Mouse (Mus musculus): ENCODE results near the gene Acd. TPM values are rescaled to one million over a fixed set of nuclear protein-coding genes. Genes with fewer than 3 reads are reported as not detected.

The Acd gene
- polyA plus RNA-seq, 1 experiment from 2014 or later, result 56.5 TPM

GRCm38 (mm10) chr8:105689256-105689982, 11.5 kb downstream of the Acd start:
- DNase-seq (ENCODE audit: low spot score), result no peak
- no peaks in the 10 kb centered on the region; the same call in 1 of the 2 replicates for H3K36me3 ChIP-seq (replicated peaks; ENCODE audit: control insufficient read depth, insufficient read depth, low read depth, low read length)
- H3K27ac ChIP-seq (replicated peaks; ENCODE audit: low read depth, low read length), result no peak overlapping the region
- 56% methylated on average over 35 of the region's 35 CpGs for WGBS
- no peak overlapping the region for H3K4me3 ChIP-seq (ENCODE audit: low read depth, low read length)
- no peak overlapping the region for H3K9ac ChIP-seq (replicated peaks; ENCODE audit: low read length)
- no peaks in the 10 kb centered on the region for H3K27me3 ChIP-seq (ENCODE audit: control insufficient read depth, insufficient read depth, low read length)
- ATAC-seq (replicated peaks; ENCODE audit: insufficient number of reproducible peaks, low FRiP score, low TSS enrichment, low read depth), result no peak
- no peaks in the 10 kb centered on the region for H3K9me3 ChIP-seq (replicated peaks; ENCODE audit: control insufficient read depth, low read length)
- no peak overlapping the region for H3K4me2 ChIP-seq (ENCODE audit: low read depth, low read length)
- H3K4me1 ChIP-seq (ENCODE audit: control insufficient read depth, insufficient read depth, low read length), result peaks cover 8% of the 10 kb centered on the region

GRCm38 (mm10) chr8:105688242-105688752, 12.6 kb downstream of the Acd start:
- Histone ChIP-seq H3K4me1 (ENCODE audit: control insufficient read depth, insufficient read depth, low read length) (no peaks in the 10 kb centered on the region; the same call in 1 of the 2 replicates), H3K9ac (replicated peaks; ENCODE audit: low read length) (no peak overlapping the region), H3K4me3 (ENCODE audit: low read depth, low read length) (no peak overlapping the region), H3K27me3 (ENCODE audit: control insufficient read depth, insufficient read depth, low read length) (no peaks in the 10 kb centered on the region), H3K36me3 (replicated peaks; ENCODE audit: control insufficient read depth, insufficient read depth, low read depth, low read length) (peaks cover 4% of the 10 kb centered on the region), H3K27ac (replicated peaks; ENCODE audit: low read depth, low read length) (no peak overlapping the region), H3K9me3 (replicated peaks; ENCODE audit: control insufficient read depth, low read length) (no peaks in the 10 kb centered on the region), H3K4me2 (ENCODE audit: low read depth, low read length) (no peak overlapping the region)
- WGBS, result 69% methylated on average over 14 of the region's 14 CpGs
- DNase-seq (ENCODE audit: low spot score), result no peak
- ATAC-seq (replicated peaks; ENCODE audit: insufficient number of reproducible peaks, low FRiP score, low TSS enrichment, low read depth), result no peak

DNA sequence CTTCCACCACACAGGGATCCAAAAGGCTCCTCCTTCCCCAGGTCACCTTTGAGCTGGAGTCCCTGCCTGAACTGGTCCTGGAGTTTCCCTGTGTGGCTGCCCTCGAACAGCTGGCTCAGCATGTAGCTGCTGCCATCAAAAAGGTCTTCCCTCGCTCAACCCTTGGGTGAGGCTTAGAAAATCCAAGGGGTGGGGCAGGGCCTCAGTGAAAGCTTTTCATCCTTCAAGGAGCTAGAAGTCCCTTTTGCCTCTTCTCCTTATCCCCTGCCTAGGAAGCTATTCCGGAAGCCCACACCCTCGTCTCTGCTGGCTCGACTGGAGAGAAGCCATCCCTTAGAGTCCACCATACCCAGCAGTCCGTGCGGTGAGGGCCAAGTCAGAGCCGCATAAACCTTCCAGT, 13.4 kb downstream of the Acd start:
- Histone ChIP-seq H3K9ac (replicated peaks; ENCODE audit: low read length) (no peak overlapping the region), H3K9me3 (replicated peaks; ENCODE audit: control insufficient read depth, low read length) (no peaks in the 10 kb centered on the region), H3K27me3 (ENCODE audit: control insufficient read depth, insufficient read depth, low read length) (no peaks in the 10 kb centered on the region), H3K36me3 (replicated peaks; ENCODE audit: control insufficient read depth, insufficient read depth, low read depth, low read length) (peaks cover 7% of the 10 kb centered on the region; the same call in 1 of the 2 replicates), H3K27ac (replicated peaks; ENCODE audit: low read depth, low read length) (no peak overlapping the region), H3K4me3 (ENCODE audit: low read depth, low read length) (no peak overlapping the region), H3K4me1 (ENCODE audit: control insufficient read depth, insufficient read depth, low read length) (no peaks in the 10 kb centered on the region; the same call in 1 of the 2 replicates), H3K4me2 (ENCODE audit: low read depth, low read length) (no peak overlapping the region)
- no peak for DNase-seq (ENCODE audit: low spot score)
- 68% methylated on average over 8 of the region's 8 CpGs for WGBS
- no peak for ATAC-seq (replicated peaks; ENCODE audit: insufficient number of reproducible peaks, low FRiP score, low TSS enrichment, low read depth)

GRCm38 (mm10) chr8:105686551-105686950, 14.4 kb downstream of the Acd start:
- Histone ChIP-seq H3K4me1 (ENCODE audit: control insufficient read depth, insufficient read depth, low read length) (no peaks in the 10 kb centered on the region; the same call in 1 of the 2 replicates), H3K27me3 (ENCODE audit: control insufficient read depth, insufficient read depth, low read length) (no peaks in the 10 kb centered on the region), H3K9me3 (replicated peaks; ENCODE audit: control insufficient read depth, low read length) (no peaks in the 10 kb centered on the region), H3K4me3 (ENCODE audit: low read depth, low read length) (no peak overlapping the region), H3K36me3 (replicated peaks; ENCODE audit: control insufficient read depth, insufficient read depth, low read depth, low read length) (peaks cover 7% of the 10 kb centered on the region; the same call in 1 of the 2 replicates), H3K4me2 (ENCODE audit: low read depth, low read length) (no peak overlapping the region), H3K9ac (replicated peaks; ENCODE audit: low read length) (no peak overlapping the region), H3K27ac (replicated peaks; ENCODE audit: low read depth, low read length) (no peak overlapping the region)
- 69% methylated on average over 6 of the region's 6 CpGs for WGBS
- ATAC-seq (replicated peaks; ENCODE audit: insufficient number of reproducible peaks, low FRiP score, low TSS enrichment, low read depth) (no peak), DNase-seq (ENCODE audit: low spot score) (no peak)

DNA sequence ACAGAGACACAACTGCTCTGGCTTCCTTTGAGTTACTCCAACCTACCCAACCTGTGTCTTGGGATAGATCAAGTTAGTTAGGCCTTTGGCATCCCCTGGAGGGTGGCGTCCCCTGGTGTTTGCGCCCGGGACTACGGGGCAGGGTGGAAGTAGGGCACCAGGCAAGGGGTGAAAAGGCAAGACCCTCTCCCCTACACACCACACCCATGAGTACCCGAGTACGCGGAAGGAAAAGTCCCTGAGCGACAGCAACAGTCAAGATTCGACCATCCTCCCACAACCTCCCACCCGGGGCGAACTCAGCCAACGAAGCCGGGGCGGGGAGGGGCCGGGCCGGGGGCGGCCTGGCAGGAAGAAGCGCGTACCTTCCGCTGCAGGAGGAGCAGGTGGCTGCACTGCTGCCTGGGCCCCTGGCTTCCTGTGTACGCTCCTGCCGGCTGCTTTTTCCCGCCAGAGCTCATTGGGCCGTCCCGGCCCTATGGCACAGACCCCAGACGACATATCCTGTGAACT, 15.1 kb downstream of the Acd start, which contains the start of gene Carmil2:
Gene Carmil2, plus strand, starts transcription at position 479 of the 513 bp plus-strand sequence.
- H3K9ac ChIP-seq (replicated peaks; ENCODE audit: low read length), result no peak within 1 kb of the TSS
- no peak within 1 kb of the TSS for H3K4me2 ChIP-seq (ENCODE audit: low read depth, low read length)
- DNase-seq (ENCODE audit: low spot score) (peak; percentile 35), ATAC-seq (replicated peaks; ENCODE audit: insufficient number of reproducible peaks, low FRiP score, low TSS enrichment, low read depth) (peak; percentile 26; the same call in 1 of the 2 replicates)
- H3K36me3 ChIP-seq (replicated peaks; ENCODE audit: control insufficient read depth, insufficient read depth, low read depth, low read length), result peaks cover 7% of the 10 kb centered on the region; the same call in 1 of the 2 replicates
- no peaks in the 10 kb centered on the region; the same call in 1 of the 2 replicates for H3K4me1 ChIP-seq (ENCODE audit: control insufficient read depth, insufficient read depth, low read length)
- no peaks in the 10 kb centered on the region for H3K9me3 ChIP-seq (replicated peaks; ENCODE audit: control insufficient read depth, low read length)
- no peak within 1 kb of the TSS for H3K27ac ChIP-seq (replicated peaks; ENCODE audit: low read depth, low read length)
- H3K27me3 ChIP-seq (ENCODE audit: control insufficient read depth, insufficient read depth, low read length), result no peaks in the 10 kb centered on the region
- 7% methylated on average over 26 of the region's 26 CpGs for WGBS
- no peak within 1 kb of the TSS for H3K4me3 ChIP-seq (ENCODE audit: low read depth, low read length)

- no peaks in the 10 kb centered on the region for H3K9me3 ChIP-seq (replicated peaks; ENCODE audit: control insufficient read depth, low read length)
- no peak overlapping the region for H3K9ac ChIP-seq (replicated peaks; ENCODE audit: low read length)
- H3K27me3 ChIP-seq (ENCODE audit: control insufficient read depth, insufficient read depth, low read length), result no peaks in the 10 kb centered on the region
- no peak overlapping the region for H3K27ac ChIP-seq (replicated peaks; ENCODE audit: low read depth, low read length)
- peaks cover 7% of the 10 kb centered on the region; the same call in 1 of the 2 replicates for H3K36me3 ChIP-seq (replicated peaks; ENCODE audit: control insufficient read depth, insufficient read depth, low read depth, low read length)
- 81% methylated on average over 7 of the region's 7 CpGs for WGBS
- H3K4me1 ChIP-seq (ENCODE audit: control insufficient read depth, insufficient read depth, low read length), result no peaks in the 10 kb centered on the region; the same call in 1 of the 2 replicates
- DNase-seq (ENCODE audit: low spot score) (no peak), ATAC-seq (replicated peaks; ENCODE audit: insufficient number of reproducible peaks, low FRiP score, low TSS enrichment, low read depth) (no peak)
- no peak overlapping the region for H3K4me3 ChIP-seq (ENCODE audit: low read depth, low read length)
- no peak overlapping the region for H3K4me2 ChIP-seq (ENCODE audit: low read depth, low read length)
Measured at GRCm38 (mm10) chr8:105685325-105685724, 15.6 kb downstream of the Acd start.

- DNase-seq (ENCODE audit: low spot score) (no peak), ATAC-seq (replicated peaks; ENCODE audit: insufficient number of reproducible peaks, low FRiP score, low TSS enrichment, low read depth) (no peak)
- H3K9ac ChIP-seq (replicated peaks; ENCODE audit: low read length), result no peak overlapping the region
- H3K4me3 ChIP-seq (ENCODE audit: low read depth, low read length), result no peak overlapping the region
- H3K4me2 ChIP-seq (ENCODE audit: low read depth, low read length), result no peak overlapping the region
- no peaks in the 10 kb centered on the region for H3K9me3 ChIP-seq (replicated peaks; ENCODE audit: control insufficient read depth, low read length)
- no peaks in the 10 kb centered on the region for H3K27me3 ChIP-seq (ENCODE audit: control insufficient read depth, insufficient read depth, low read length)
- H3K4me1 ChIP-seq (ENCODE audit: control insufficient read depth, insufficient read depth, low read length), result no peaks in the 10 kb centered on the region
- WGBS, result 83% methylated on average over 1 of the region's 1 CpGs
- peaks cover 14% of the 10 kb centered on the region for H3K36me3 ChIP-seq (replicated peaks; ENCODE audit: control insufficient read depth, insufficient read depth, low read depth, low read length)
- H3K27ac ChIP-seq (replicated peaks; ENCODE audit: low read depth, low read length), result no peak overlapping the region
Measured at GRCm38 (mm10) chr8:105677891-105678290, 23.0 kb downstream of the Acd start.

GRCm38 (mm10) chr8:105661167-105661566, 39.7 kb downstream of the Acd start:
- Histone ChIP-seq H3K36me3 (replicated peaks; ENCODE audit: control insufficient read depth, insufficient read depth, low read depth, low read length) (peaks cover 3% of the 10 kb centered on the region; the same call in 1 of the 2 replicates), H3K27ac (replicated peaks; ENCODE audit: low read depth, low read length) (no peak overlapping the region), H3K4me3 (ENCODE audit: low read depth, low read length) (no peak overlapping the region), H3K27me3 (ENCODE audit: control insufficient read depth, insufficient read depth, low read length) (no peaks in the 10 kb centered on the region), H3K4me1 (ENCODE audit: control insufficient read depth, insufficient read depth, low read length) (no peaks in the 10 kb centered on the region), H3K9me3 (replicated peaks; ENCODE audit: control insufficient read depth, low read length) (no peaks in the 10 kb centered on the region), H3K9ac (replicated peaks; ENCODE audit: low read length) (no peak overlapping the region), H3K4me2 (ENCODE audit: low read depth, low read length) (no peak overlapping the region)
- WGBS, result 75% methylated on average over 3 of the region's 3 CpGs
- ATAC-seq (replicated peaks; ENCODE audit: insufficient number of reproducible peaks, low FRiP score, low TSS enrichment, low read depth) (no peak), DNase-seq (ENCODE audit: low spot score) (peak; percentile 57)
